Mouse (Mus musculus): ENCODE data around the gene Nbeal1. TPM values are rescaled to one million over a fixed set of nuclear protein-coding genes. Genes with fewer than 3 reads are reported as not detected.

The Nbeal1 gene
- polyA plus RNA-seq (2012; rRNA removed) (5.2 and 6.1 TPM in 2 replicates), polyA plus RNA-seq (2014; fragmentation: Nextera tagmentation; extraction: Ambion mirVana) (8.5 and 10.8 TPM in 2 replicates)

DNA sequence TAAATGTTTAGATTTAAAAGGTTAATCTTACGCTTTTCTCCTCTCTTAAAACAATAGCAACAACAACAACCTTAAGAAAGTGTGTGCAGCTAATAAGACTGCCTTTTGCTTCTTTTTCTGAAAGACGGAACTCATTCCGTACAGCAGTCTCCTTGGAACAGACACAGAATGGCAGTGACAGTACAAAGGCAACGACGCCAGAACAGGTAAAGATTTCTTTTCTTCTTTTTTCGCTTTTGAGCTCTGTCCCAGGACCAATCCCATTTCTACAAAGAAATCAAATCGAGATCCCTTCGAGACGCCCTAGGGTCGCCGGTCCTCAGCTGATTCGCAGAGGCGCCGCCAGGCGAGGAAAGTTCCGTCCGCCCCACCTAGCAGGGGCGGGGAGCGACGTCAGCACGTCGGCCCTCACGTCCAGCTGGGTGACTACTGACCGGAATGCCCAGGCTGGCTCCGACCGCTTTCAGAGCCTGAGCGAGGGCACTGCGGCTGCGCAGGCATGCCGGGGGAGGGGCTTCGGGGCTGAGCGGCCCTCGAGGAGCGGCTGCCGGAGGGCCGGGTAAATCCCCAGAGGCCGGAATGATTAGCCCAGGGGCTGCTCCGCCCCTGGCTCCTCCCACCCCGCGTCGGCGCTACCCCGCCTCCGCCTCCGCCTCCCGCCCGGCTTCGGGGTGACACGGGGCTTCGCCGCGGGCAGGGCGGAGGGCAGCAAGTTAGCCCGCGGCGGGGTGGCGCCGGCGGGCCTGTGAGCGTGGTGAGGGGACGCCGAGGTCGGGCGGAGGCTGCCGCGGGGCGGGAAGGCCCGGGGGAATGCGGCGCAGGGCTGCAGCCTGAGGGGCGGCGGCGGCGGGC is at the start of gene Nbeal1:
TSS of gene Nbeal1 (plus strand) at position 668 of the 852 bp plus-strand sequence.
- Histone ChIP-seq H3K27me3 (ENCODE audit: control insufficient read depth, insufficient read depth, low read length) (no peaks in the 10 kb centered on the region), H3K4me1 (ENCODE audit: control insufficient read depth, insufficient read depth, low read length) (peaks cover 3% of the 10 kb centered on the region; the same call in 1 of the 2 replicates), H3K4me2 (replicated peaks; ENCODE audit: low read depth, low read length, severe bottlenecking) (peak within 1 kb of the TSS; percentile 39), H3K27ac (replicated peaks; ENCODE audit: low read depth, low read length) (peak within 1 kb of the TSS; percentile 94), H3K9ac (ENCODE audit: low read depth, low read length, severe bottlenecking) (peak within 1 kb of the TSS; percentile 77), H3K36me3 (ENCODE audit: control insufficient read depth, insufficient read depth, low read length) (no peaks in the 10 kb centered on the region), H3K9me3 (ENCODE audit: control insufficient read depth, low read length) (no peaks in the 10 kb centered on the region), H3K4me3 (replicated peaks; ENCODE audit: low read length) (peak within 1 kb of the TSS; percentile 88)
- ATAC-seq (ENCODE audit: low FRiP score, low read depth) (peak; percentile 97), DNase-seq (ENCODE audit: low spot score) (peak; percentile 98)
- WGBS: 1% methylated on average over 67 of the region's 74 CpGs
- peak; percentile 85; the same call in 1 of the 2 replicates for TF ChIP-seq POLR2A (IDR thresholded peaks at IDR 0.05; ENCODE audit: borderline replicate concordance, extremely low read depth, insufficient read depth, insufficient read length)

DNA sequence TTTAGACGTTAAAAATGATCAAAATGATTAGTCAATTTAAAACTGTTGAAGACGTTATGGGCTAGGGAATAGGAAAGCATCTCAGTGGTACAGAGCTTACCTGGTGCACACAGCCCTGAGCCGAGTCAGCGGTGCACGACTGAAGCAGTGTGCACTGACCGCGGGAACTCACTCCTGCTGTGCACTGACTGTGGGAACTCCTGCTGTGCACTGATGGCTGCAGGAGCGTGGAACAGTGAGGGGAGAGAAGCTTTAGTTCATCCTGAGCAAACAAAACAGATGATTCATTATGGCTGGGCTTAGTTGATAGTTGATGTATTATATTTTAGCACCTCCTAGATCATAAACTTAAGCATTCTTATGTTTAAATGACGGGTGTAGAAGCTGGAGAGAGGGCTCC is 43.1 kb upstream of the Nbeal1 start:
- no peak for DNase-seq (ENCODE audit: low spot score)
- Histone ChIP-seq H3K4me1 (ENCODE audit: control insufficient read depth, insufficient read depth, low read length) (no peaks in the 10 kb centered on the region), H3K36me3 (ENCODE audit: control insufficient read depth, insufficient read depth, low read length) (peaks cover 16% of the 10 kb centered on the region; the same call in 1 of the 2 replicates), H3K27me3 (ENCODE audit: control insufficient read depth, insufficient read depth, low read length) (no peaks in the 10 kb centered on the region), H3K9me3 (ENCODE audit: control insufficient read depth, low read length) (no peaks in the 10 kb centered on the region), H3K4me2 (replicated peaks; ENCODE audit: low read depth, low read length, severe bottlenecking) (no peak overlapping the region), H3K4me3 (replicated peaks; ENCODE audit: low read length) (no peak overlapping the region), H3K27ac (replicated peaks; ENCODE audit: low read depth, low read length) (no peak overlapping the region), H3K9ac (ENCODE audit: low read depth, low read length, severe bottlenecking) (no peak overlapping the region)
- no peak for ATAC-seq (ENCODE audit: low FRiP score, low read depth)
- WGBS: 46% methylated on average over 9 of the region's 9 CpGs
- no peak for TF ChIP-seq POLR2A (IDR thresholded peaks at IDR 0.05; ENCODE audit: borderline replicate concordance, extremely low read depth, insufficient read depth, insufficient read length)

DNA sequence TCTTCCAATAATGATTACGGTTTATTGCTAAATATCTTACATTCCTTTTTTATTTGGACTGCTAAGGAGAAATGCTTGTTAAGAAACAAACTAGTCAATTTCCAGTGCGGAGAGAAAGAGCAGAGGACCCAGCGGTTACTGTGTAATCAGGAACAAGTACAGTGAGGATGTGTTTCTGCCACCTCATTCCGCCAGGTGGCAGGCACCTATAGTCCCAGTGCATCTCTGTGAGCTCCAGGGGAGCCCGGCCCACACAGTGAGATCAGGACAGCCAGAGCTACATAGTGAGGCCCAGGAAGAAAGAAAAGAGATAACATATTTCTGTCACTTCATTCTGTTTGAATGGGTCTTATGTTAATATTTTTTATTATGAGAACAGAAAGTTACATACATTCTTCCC is 27.7 kb upstream of the Nbeal1 start:
- WGBS: 61% methylated on average over 5 of the region's 5 CpGs
- no peak for DNase-seq (ENCODE audit: low spot score)
- H3K27me3 ChIP-seq (ENCODE audit: control insufficient read depth, insufficient read depth, low read length): no peaks in the 10 kb centered on the region
- no peak for ATAC-seq (ENCODE audit: low FRiP score, low read depth)
- H3K4me2 ChIP-seq (replicated peaks; ENCODE audit: low read depth, low read length, severe bottlenecking): no peak overlapping the region
- no peak overlapping the region for H3K4me3 ChIP-seq (replicated peaks; ENCODE audit: low read length)
- H3K36me3 ChIP-seq (ENCODE audit: control insufficient read depth, insufficient read depth, low read length): peaks cover 8% of the 10 kb centered on the region
- no peaks in the 10 kb centered on the region for H3K9me3 ChIP-seq (ENCODE audit: control insufficient read depth, low read length)
- no peak overlapping the region for H3K9ac ChIP-seq (ENCODE audit: low read depth, low read length, severe bottlenecking)
- no peak for TF ChIP-seq POLR2A (IDR thresholded peaks at IDR 0.05; ENCODE audit: borderline replicate concordance, extremely low read depth, insufficient read depth, insufficient read length)
- no peak overlapping the region for H3K27ac ChIP-seq (replicated peaks; ENCODE audit: low read depth, low read length)
- no peaks in the 10 kb centered on the region for H3K4me1 ChIP-seq (ENCODE audit: control insufficient read depth, insufficient read depth, low read length)

DNA sequence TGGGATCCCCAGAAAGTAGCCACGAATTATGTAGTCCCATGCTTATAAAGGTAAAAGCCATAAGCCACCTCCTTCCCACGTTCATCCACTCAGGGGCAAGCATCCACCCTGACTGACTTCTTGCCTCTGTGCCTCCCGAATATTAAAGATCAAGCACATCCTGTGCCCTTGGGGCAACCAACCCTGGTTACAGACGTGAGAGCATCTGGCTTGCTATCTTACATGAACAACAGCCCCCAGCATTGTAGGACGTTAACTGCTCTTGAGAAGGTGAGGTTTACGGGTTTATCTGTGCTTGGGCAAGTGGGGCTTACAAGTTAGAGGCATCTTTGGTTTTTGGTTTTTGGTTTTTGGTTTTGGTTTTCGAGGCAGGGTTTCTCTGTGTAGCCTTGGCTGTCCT is 23.7 kb upstream of the Nbeal1 start:
- no peak overlapping the region for H3K4me3 ChIP-seq (replicated peaks; ENCODE audit: low read length)
- no peak for DNase-seq (ENCODE audit: low spot score)
- no peaks in the 10 kb centered on the region for H3K4me1 ChIP-seq (ENCODE audit: control insufficient read depth, insufficient read depth, low read length)
- 81% methylated on average over 7 of the region's 7 CpGs for WGBS
- TF ChIP-seq POLR2A (IDR thresholded peaks at IDR 0.05; ENCODE audit: borderline replicate concordance, extremely low read depth, insufficient read depth, insufficient read length): no peak
- no peak for ATAC-seq (ENCODE audit: low FRiP score, low read depth)
- H3K36me3 ChIP-seq (ENCODE audit: control insufficient read depth, insufficient read depth, low read length): no peaks in the 10 kb centered on the region
- no peak overlapping the region for H3K9ac ChIP-seq (ENCODE audit: low read depth, low read length, severe bottlenecking)
- H3K27ac ChIP-seq (replicated peaks; ENCODE audit: low read depth, low read length): no peak overlapping the region
- H3K27me3 ChIP-seq (ENCODE audit: control insufficient read depth, insufficient read depth, low read length): no peaks in the 10 kb centered on the region
- H3K9me3 ChIP-seq (ENCODE audit: control insufficient read depth, low read length): no peaks in the 10 kb centered on the region
- no peak overlapping the region for H3K4me2 ChIP-seq (replicated peaks; ENCODE audit: low read depth, low read length, severe bottlenecking)

DNA sequence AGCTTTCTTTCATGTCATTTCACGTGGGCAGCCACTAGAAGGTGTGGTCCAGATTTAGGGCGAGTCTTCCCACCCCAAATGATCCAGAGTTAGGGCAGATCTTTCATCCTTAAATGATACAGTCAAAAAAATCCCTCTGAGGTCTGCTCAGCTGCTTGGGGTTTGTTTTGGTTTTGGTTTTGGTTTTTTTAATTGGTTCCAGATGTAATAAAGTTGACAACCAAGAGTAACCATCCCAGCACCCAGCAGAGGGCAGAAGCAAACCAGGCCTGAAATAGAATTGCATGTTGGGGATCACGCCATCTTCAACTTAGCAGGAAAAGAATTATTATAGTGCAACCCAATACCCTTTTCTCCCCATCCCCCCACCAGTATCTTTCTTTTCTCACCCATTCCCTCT is 22.0 kb upstream of the Nbeal1 start:
- no peak overlapping the region for H3K9ac ChIP-seq (ENCODE audit: low read depth, low read length, severe bottlenecking)
- 28% methylated on average over 3 of the region's 3 CpGs for WGBS
- H3K4me3 ChIP-seq (replicated peaks; ENCODE audit: low read length): no peak overlapping the region
- no peaks in the 10 kb centered on the region for H3K27me3 ChIP-seq (ENCODE audit: control insufficient read depth, insufficient read depth, low read length)
- H3K4me1 ChIP-seq (ENCODE audit: control insufficient read depth, insufficient read depth, low read length): no peaks in the 10 kb centered on the region
- DNase-seq (ENCODE audit: low spot score) (peak; percentile 52), ATAC-seq (ENCODE audit: low FRiP score, low read depth) (peak; percentile 76)
- H3K36me3 ChIP-seq (ENCODE audit: control insufficient read depth, insufficient read depth, low read length): no peaks in the 10 kb centered on the region
- H3K4me2 ChIP-seq (replicated peaks; ENCODE audit: low read depth, low read length, severe bottlenecking): no peak overlapping the region
- H3K27ac ChIP-seq (replicated peaks; ENCODE audit: low read depth, low read length): no peak overlapping the region
- TF ChIP-seq POLR2A (IDR thresholded peaks at IDR 0.05; ENCODE audit: borderline replicate concordance, extremely low read depth, insufficient read depth, insufficient read length): no peak
- H3K9me3 ChIP-seq (ENCODE audit: control insufficient read depth, low read length): no peaks in the 10 kb centered on the region
